Mouse (Mus musculus) G1E (cell line): ENCODE results near the gene Mctp1.

Experiments used
- CTCF ChIP-seq: IDR thresholded peaks from 2 replicates; pipeline ENCODE4 v1.5.1; 2012; ENCODE audit warnings: low read depth, low read length, inconsistent platforms, mixed read lengths
- GATA1 ChIP-seq: IDR thresholded peaks from 2 replicates; pipeline ENCODE4 v1.6.1; 2012; ENCODE audit warnings: borderline replicate concordance, low read length, inconsistent platforms, mixed read lengths
- GATA2 ChIP-seq: IDR thresholded peaks from 2 replicates; pipeline ENCODE4 v1.6.1; 2012; ENCODE audit warnings: low read depth, low read length, inconsistent platforms, borderline replicate concordance
- POLR2AphosphoS5 ChIP-seq: IDR thresholded peaks from 2 replicates; pipeline ENCODE4 v1.6.1; 2012; ENCODE audit warnings: low read depth, low read length, inconsistent platforms; ENCODE audit not compliant: insufficient replicate concordance
- TAL1 ChIP-seq: conservative IDR thresholded peaks from 2 replicates; pipeline ENCODE4 v1.6.1; 2012; ENCODE audit warnings: low read depth, low read length, inconsistent platforms, mixed read lengths

DNA sequence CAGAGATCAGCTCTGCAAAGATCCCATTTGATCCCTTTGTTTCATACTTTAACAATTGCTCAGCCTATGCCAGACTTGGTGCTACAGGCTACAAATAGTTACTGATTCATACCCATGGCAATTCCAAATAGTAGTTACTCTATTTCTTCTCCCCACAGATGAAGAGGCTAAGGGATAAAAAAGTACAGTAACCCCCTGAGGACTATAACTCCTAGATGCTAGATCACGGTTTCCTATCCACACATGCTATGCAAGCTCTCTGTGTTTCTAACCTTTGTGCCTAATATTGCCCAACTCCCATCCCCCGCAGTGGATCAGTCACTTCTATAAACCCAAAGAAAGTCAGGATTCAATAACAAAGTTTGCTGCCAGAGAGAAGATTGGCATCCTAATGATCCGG is 470.7 kb downstream of the Mctp1 start:
- TF ChIP-seq CTCF (no peak), TAL1 (no peak), GATA1 (no peak), POLR2AphosphoS5 (no peak), GATA2 (no peak)
